Mouse (Mus musculus): ENCODE measurements around the gene Pim2. TPM values are rescaled to one million over a fixed set of nuclear protein-coding genes. Genes with fewer than 3 reads are reported as not detected.

The Pim2 gene
- 10 to 100 TPM; 39.1 to 39.9 TPM for total RNA-seq (2021)
- long read RNA-seq, transcript Pim2-201 (6 exons, 2,045 nt), result major isoform, 28 of 35 reads
- long read RNA-seq, partial matches to known transcripts, result 1 of 35 reads
- long read RNA-seq, other reads (novel, unspliced or antisense), result 6 of 35 reads

GRCm38 (mm10) chrX:7878007-7878419, at the start of gene Pim2:
Gene Pim2, plus strand, starts transcription at chrX:7878262.
- peak; percentile 72 to 78 for DNase-seq (ENCODE audit: low spot score in 2 of 2)

GRCm38 (mm10) chrX:7837146-7837545, 40.9 kb upstream of the Pim2 start:
- no peak for DNase-seq (ENCODE audit: low spot score in 2 of 2)

- no peak for DNase-seq (ENCODE audit: low spot score in 2 of 2)
Measured at GRCm38 (mm10) chrX:7840842-7841162, 37.3 kb upstream of the Pim2 start.

GRCm38 (mm10) chrX:7841163-7842162, 36.6 kb upstream of the Pim2 start, which contains the start of gene Otud5:
Gene Otud5, plus strand, starts transcription at chrX:7841364.
- peak; percentile 86 to 91 for DNase-seq (ENCODE audit: low spot score in 2 of 2)

- DNase-seq (ENCODE audit: low spot score in 2 of 2), result peak; percentile 22
Measured at GRCm38 (mm10) chrX:7842318-7842717, 35.7 kb upstream of the Pim2 start.

GRCm38 (mm10) chrX:7847845-7848244, 30.2 kb upstream of the Pim2 start:
- DNase-seq (ENCODE audit: low spot score in 2 of 2), result peak; percentile 12 to 18

GRCm38 (mm10) chrX:7854578-7854977, 23.5 kb upstream of the Pim2 start:
- DNase-seq (ENCODE audit: low spot score in 2 of 2), result peak; percentile 28 to 53

- no peak for DNase-seq (ENCODE audit: low spot score in 2 of 2)
Measured at GRCm38 (mm10) chrX:7859191-7859753, 18.8 kb upstream of the Pim2 start.

- DNase-seq (ENCODE audit: low spot score in 2 of 2), result no peak
Measured at GRCm38 (mm10) chrX:7863181-7863580, 14.9 kb upstream of the Pim2 start.

- no peak for DNase-seq (ENCODE audit: low spot score in 2 of 2)
Measured at GRCm38 (mm10) chrX:7864551-7864950, 13.5 kb upstream of the Pim2 start.

- no peak for DNase-seq (ENCODE audit: low spot score in 2 of 2)
Measured at GRCm38 (mm10) chrX:7865343-7865742, 12.7 kb upstream of the Pim2 start.

- no peak for DNase-seq (ENCODE audit: low spot score in 2 of 2)
Measured at GRCm38 (mm10) chrX:7865786-7866185, 12.3 kb upstream of the Pim2 start.

GRCm38 (mm10) chrX:7867141-7867540, 10.9 kb upstream of the Pim2 start:
- no peak for DNase-seq (ENCODE audit: low spot score in 2 of 2)

GRCm38 (mm10) chrX:7868506-7868905, 9.6 kb upstream of the Pim2 start:
- DNase-seq (ENCODE audit: low spot score in 2 of 2), result no peak

- no peak for DNase-seq (ENCODE audit: low spot score in 2 of 2)
Measured at GRCm38 (mm10) chrX:7869826-7870225, 8.2 kb upstream of the Pim2 start.

GRCm38 (mm10) chrX:7878495-7878894, 433 bp downstream of the Pim2 start:
- peak in 1 of 2 experiments; percentile 36 for DNase-seq (ENCODE audit: low spot score in 2 of 2)

GRCm38 (mm10) chrX:7879819-7880218, 1.8 kb downstream of the Pim2 start:
- peak; percentile 51 to 66 for DNase-seq (ENCODE audit: low spot score in 2 of 2)

GRCm38 (mm10) chrX:7883841-7884567, 5.9 kb downstream of the Pim2 start, which contains the start of gene Slc35a2:
Gene Slc35a2, plus strand, starts transcription at chrX:7884028.
- DNase-seq (ENCODE audit: low spot score in 2 of 2), result peak; percentile 64 to 74

GRCm38 (mm10) chrX:7898211-7898610, 20.1 kb downstream of the Pim2 start:
- no peak for DNase-seq (ENCODE audit: low spot score in 2 of 2)

GRCm38 (mm10) chrX:7898880-7899874, 21.1 kb downstream of the Pim2 start, which contains the start of the genes Pqbp1 and Timm17b:
Gene Pqbp1, minus strand, starts transcription at chrX:7899269.
Gene Timm17b, plus strand, starts transcription at chrX:7899357.
- peak; percentile 72 to 81 for DNase-seq (ENCODE audit: low spot score in 2 of 2)
